Mouse (Mus musculus): ENCODE data around the gene Acot3. TPM values are rescaled to one million over a fixed set of nuclear protein-coding genes. Genes with fewer than 3 reads are reported as not detected.
"Not testable (repeated sequence)": the region's sequence is repeated elsewhere in the genome, so short reads cannot be mapped to it uniquely, and the experiment has no call there.

The Acot3 gene
- total and polyA plus RNA-seq, 2 experiments from 2014 or later: 0.42 to 1.3 TPM

DNA sequence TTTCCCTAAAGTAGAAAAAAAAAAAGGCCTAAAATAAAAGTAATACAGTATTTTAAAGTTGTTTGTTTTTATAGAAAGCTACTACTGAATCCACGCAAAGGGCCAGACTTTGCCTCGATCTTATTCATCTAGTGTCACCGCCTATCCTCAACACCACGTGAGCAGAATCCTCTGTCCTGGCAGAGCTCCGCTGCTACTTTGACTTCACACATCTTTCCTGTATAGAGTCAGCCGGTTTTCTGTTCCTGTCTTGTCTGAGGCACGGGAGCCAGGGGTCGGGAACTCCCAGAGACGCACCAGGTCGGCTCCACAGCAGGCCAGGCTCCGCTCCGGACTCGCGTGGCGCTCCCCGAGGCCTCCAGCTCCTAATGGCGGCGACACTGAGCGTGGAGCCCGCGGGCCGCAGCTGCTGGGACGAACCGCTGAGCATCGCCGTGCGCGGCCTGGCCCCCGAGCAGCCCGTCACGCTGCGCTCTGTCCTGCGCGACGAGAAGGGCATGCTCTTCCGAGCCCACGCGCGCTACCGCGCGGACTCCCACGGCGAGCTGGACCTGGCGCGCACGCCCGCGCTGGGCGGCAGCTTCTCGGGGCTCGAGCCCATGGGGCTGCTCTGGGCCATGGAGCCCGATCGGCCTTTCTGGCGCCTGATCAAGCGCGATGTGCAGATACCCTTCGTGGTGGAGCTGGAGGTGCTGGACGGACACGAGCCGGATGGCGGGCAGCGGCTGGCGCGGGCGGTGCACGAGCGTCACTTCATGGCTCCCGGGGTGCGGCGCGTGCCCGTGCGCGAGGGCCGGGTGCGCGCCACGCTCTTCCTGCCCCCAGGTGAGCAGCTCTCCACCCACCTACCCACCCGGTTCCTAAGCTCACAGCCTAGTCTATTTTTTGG lies 48.9 kb downstream of the Acot3 start, which contains the start of gene Acot6:
Acot6 (plus strand) TSS at position 51 of the 889 bp plus-strand sequence.
- H3K4me3 ChIP-seq (ENCODE audit: low read length): peak within 1 kb of the TSS; percentile 43

DNA sequence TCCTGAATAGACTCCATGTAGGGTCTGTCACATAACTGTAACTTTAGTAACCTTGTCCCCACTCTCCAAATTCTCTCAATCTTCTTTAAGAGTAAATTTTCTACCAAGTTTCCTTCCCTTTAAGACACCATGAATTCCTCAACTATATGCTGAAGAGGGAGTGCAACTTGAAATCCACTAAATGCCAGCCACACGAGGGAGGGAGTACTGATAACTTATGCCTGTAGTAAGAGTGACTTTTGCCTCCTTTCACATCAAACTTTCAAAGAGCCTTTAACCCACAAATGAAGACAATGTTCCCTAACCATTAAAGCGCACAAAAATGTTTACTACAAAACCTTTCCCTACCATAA lies 49.5 kb downstream of the Acot3 start:
- ATAC-seq (no peak), DNase-seq (ENCODE audit: low spot score) (no peak)
- H3K4me2 ChIP-seq (ENCODE audit: low read depth, low read length): peak overlapping the region; percentile 63
- H3K9ac ChIP-seq (replicated peaks; ENCODE audit: low read length): peak overlapping the region; percentile 61; the same call in 1 of the 2 replicates
- H3K36me3 ChIP-seq (ENCODE audit: insufficient read depth, low read length): no peaks in the 10 kb centered on the region
- H3K4me3 ChIP-seq (ENCODE audit: low read length): peak overlapping the region; percentile 43
- H3K4me1 ChIP-seq (ENCODE audit: insufficient read depth, low read length): no peaks in the 10 kb centered on the region
- 50% methylated on average over 2 of the region's 2 CpGs for WGBS
- H3K27me3 ChIP-seq (ENCODE audit: insufficient read depth, low read length): no peaks in the 10 kb centered on the region
- no peak for TF ChIP-seq CTCF (IDR thresholded peaks at IDR 0.05; ENCODE audit: low read depth)
- no peaks in the 10 kb centered on the region for H3K9me3 ChIP-seq (ENCODE audit: low read length)
- H3K27ac ChIP-seq: peak overlapping the region; percentile 71

More for the DNA sequence above, 48.9 kb downstream of the Acot3 start, which contains the start of gene Acot6:
- Histone ChIP-seq H3K9ac (replicated peaks; ENCODE audit: low read length) (peak within 1 kb of the TSS; percentile 61), H3K4me2 (ENCODE audit: low read depth, low read length) (peak within 1 kb of the TSS; percentile 63), H3K27ac (peak within 1 kb of the TSS; percentile 71)
- ATAC-seq (peak; percentile 87), DNase-seq (ENCODE audit: low spot score) (peak; percentile 71)
- H3K9me3 ChIP-seq (ENCODE audit: low read length); H3K4me1 ChIP-seq (ENCODE audit: insufficient read depth, low read length); H3K27me3 ChIP-seq (ENCODE audit: insufficient read depth, low read length); H3K36me3 ChIP-seq (ENCODE audit: insufficient read depth, low read length): not testable (repeated sequence)
- TF ChIP-seq CTCF (IDR thresholded peaks at IDR 0.05; ENCODE audit: low read depth): peak; percentile 6; the same call in 1 of the 2 replicates
- WGBS: under 1% methylated on average over 49 of the region's 80 CpGs

DNA sequence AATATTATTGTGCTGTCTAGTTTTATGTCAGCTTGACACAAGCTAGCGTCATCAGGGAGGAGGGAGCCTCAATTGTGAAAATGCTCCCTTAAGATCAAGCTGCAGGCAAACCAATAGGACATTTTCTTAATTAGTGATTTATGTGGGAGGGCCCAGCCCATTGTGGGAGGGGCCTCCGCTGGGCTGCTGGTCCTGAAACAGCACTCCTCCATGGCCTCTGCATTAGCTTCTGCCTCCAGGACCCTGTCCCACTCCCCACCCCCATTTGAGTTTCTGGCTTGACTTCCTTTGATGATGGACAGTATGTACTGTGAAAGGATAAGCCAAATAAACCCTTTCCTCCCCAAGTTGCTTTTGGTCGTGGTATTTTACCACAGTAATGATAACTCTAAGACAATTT lies 55.1 kb downstream of the Acot3 start:
- no peak for DNase-seq (ENCODE audit: low spot score)
- ATAC-seq: no peak
- Histone ChIP-seq H3K4me2 (ENCODE audit: low read depth, low read length) (no peak overlapping the region), H3K9me3 (ENCODE audit: low read length) (no peaks in the 10 kb centered on the region), H3K27me3 (ENCODE audit: insufficient read depth, low read length) (no peaks in the 10 kb centered on the region), H3K27ac (no peak overlapping the region), H3K36me3 (ENCODE audit: insufficient read depth, low read length) (no peaks in the 10 kb centered on the region), H3K4me1 (ENCODE audit: insufficient read depth, low read length) (no peaks in the 10 kb centered on the region), H3K4me3 (ENCODE audit: low read length) (no peak overlapping the region), H3K9ac (replicated peaks; ENCODE audit: low read length) (no peak overlapping the region)
- WGBS: 83% methylated on average over 3 of the region's 3 CpGs
- no peak for TF ChIP-seq CTCF (IDR thresholded peaks at IDR 0.05; ENCODE audit: low read depth)

DNA sequence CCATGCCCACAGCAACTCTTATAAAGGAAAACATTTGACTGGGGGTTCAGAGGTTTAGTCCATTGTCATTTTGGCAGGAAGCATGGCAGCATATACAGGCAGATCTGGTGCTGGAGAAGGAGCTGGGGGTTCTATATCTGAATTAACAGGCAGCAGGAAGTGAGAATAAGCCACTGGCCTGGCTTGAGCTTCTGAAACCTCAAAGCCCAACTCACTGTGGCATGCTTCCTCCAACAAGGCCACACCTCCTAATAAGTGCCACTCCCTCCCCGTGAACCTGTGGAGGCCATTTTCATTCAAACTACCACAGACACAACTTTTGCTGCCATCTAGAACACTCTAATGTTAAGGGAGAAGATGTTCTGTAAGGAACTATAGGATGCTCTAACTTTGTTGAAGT lies 55.7 kb downstream of the Acot3 start:
- Histone ChIP-seq H3K27ac (no peak overlapping the region), H3K4me1 (ENCODE audit: insufficient read depth, low read length) (no peaks in the 10 kb centered on the region), H3K4me2 (ENCODE audit: low read depth, low read length) (no peak overlapping the region), H3K4me3 (ENCODE audit: low read length) (no peak overlapping the region), H3K27me3 (ENCODE audit: insufficient read depth, low read length) (no peaks in the 10 kb centered on the region), H3K36me3 (ENCODE audit: insufficient read depth, low read length) (no peaks in the 10 kb centered on the region), H3K9ac (replicated peaks; ENCODE audit: low read length) (no peak overlapping the region), H3K9me3 (ENCODE audit: low read length) (no peaks in the 10 kb centered on the region)
- no peak for TF ChIP-seq CTCF (IDR thresholded peaks at IDR 0.05; ENCODE audit: low read depth)
- ATAC-seq (no peak), DNase-seq (ENCODE audit: low spot score) (no peak)
- WGBS: 79% methylated on average over 1 of the region's 1 CpGs

DNA sequence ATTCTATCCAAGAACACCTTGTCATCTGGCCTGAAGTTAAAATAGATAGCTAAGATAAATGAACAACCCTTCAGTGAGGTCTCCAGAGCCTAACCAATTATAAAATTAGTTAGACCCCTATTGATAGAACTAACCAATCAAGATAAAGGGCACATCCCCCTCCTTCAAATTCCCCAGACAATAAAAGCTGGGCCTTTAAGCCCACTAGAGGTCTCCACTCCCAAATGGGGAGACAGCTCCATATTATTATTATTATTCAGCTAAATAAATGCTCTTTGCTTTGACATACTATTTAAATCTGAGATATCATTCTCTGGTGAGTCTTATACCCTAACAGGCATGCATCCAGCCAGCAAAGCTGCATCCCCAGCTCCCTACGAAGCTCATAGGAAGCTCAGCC lies 58.0 kb downstream of the Acot3 start:
- no peak for DNase-seq (ENCODE audit: low spot score)
- 78% methylated on average over 1 of the region's 1 CpGs for WGBS

More for the DNA sequence above, 58.0 kb downstream of the Acot3 start:
- 0 out of 2 replicates have a peak, but pooled peaks cover 2% of the 10 kb centered on the region for H3K4me1 ChIP-seq (ENCODE audit: insufficient read depth, low read length)
- no peaks in the 10 kb centered on the region for H3K9me3 ChIP-seq (ENCODE audit: low read length)
- no peak overlapping the region for H3K4me3 ChIP-seq (ENCODE audit: low read length)
- no peaks in the 10 kb centered on the region for H3K27me3 ChIP-seq (ENCODE audit: insufficient read depth, low read length)
- H3K9ac ChIP-seq (replicated peaks; ENCODE audit: low read length): no peak overlapping the region
- H3K4me2 ChIP-seq (ENCODE audit: low read depth, low read length): no peak overlapping the region
- no peaks in the 10 kb centered on the region for H3K36me3 ChIP-seq (ENCODE audit: insufficient read depth, low read length)
- TF ChIP-seq CTCF (IDR thresholded peaks at IDR 0.05; ENCODE audit: low read depth): no peak
- no peak overlapping the region for H3K27ac ChIP-seq
- no peak for ATAC-seq

Other genes starting within 250 kb of the Acot3 start
- 16.7 and 17.7 TPM in 2 replicates for gene Numb, start 130.2 kb upstream of the Acot3 start, total RNA-seq (2014; rRNA removed)
- 10.7 and 12.1 TPM in 2 replicates for gene Numb, start 130.2 kb upstream of the Acot3 start, polyA plus RNA-seq (2015; fragmentation: Nextera tagmentation; extraction: Ambion mirVana)
- 28.8 and 35.2 TPM in 2 replicates for gene Riox1, start 101.5 kb upstream of the Acot3 start, total RNA-seq (2014; rRNA removed)
- gene Riox1, start 101.5 kb upstream of the Acot3 start, polyA plus RNA-seq (2015; fragmentation: Nextera tagmentation; extraction: Ambion mirVana): 8.7 and 11.3 TPM in 2 replicates
- 0.11 and 0.16 TPM in 2 replicates for gene Heatr4, start 67.3 kb upstream of the Acot3 start, total RNA-seq (2014; rRNA removed)
- gene Heatr4, start 67.3 kb upstream of the Acot3 start, polyA plus RNA-seq (2015; fragmentation: Nextera tagmentation; extraction: Ambion mirVana): not detected in 2 replicates
- gene Acot2, start 64.3 kb upstream of the Acot3 start, total RNA-seq (2014; rRNA removed): 18.6 and 29.1 TPM in 2 replicates
- gene Acot2, start 64.3 kb upstream of the Acot3 start, polyA plus RNA-seq (2015; fragmentation: Nextera tagmentation; extraction: Ambion mirVana): 31.2 and 33.9 TPM in 2 replicates
- gene Acot1, start 42.7 kb upstream of the Acot3 start, total RNA-seq (2014; rRNA removed): 177 and 178 TPM in 2 replicates
- 160 and 172 TPM in 2 replicates for gene Acot1, start 42.7 kb upstream of the Acot3 start, polyA plus RNA-seq (2015; fragmentation: Nextera tagmentation; extraction: Ambion mirVana)
- 0.14 and 1.8 TPM in 2 replicates for gene Acot4, start 13.8 kb upstream of the Acot3 start, total RNA-seq (2014; rRNA removed)
- gene Acot4, start 13.8 kb upstream of the Acot3 start, polyA plus RNA-seq (2015; fragmentation: Nextera tagmentation; extraction: Ambion mirVana): 0.68 and 1.2 TPM in 2 replicates
- gene Gm49366, start 13.2 kb upstream of the Acot3 start, total RNA-seq (2014; rRNA removed): not detected in 2 replicates
- not detected in 2 replicates for gene Gm49366, start 13.2 kb upstream of the Acot3 start, polyA plus RNA-seq (2015; fragmentation: Nextera tagmentation; extraction: Ambion mirVana)
- gene Acot5, start 17.2 kb downstream of the Acot3 start, total RNA-seq (2014; rRNA removed): 1.2 and 1.3 TPM in 2 replicates
- 1.2 and 1.5 TPM in 2 replicates for gene Acot5, start 17.2 kb downstream of the Acot3 start, polyA plus RNA-seq (2015; fragmentation: Nextera tagmentation; extraction: Ambion mirVana)
- gene Acot6, start 48.5 kb downstream of the Acot3 start, total RNA-seq (2014; rRNA removed): 6.8 and 8.6 TPM in 2 replicates
- gene Acot6, start 48.5 kb downstream of the Acot3 start, polyA plus RNA-seq (2015; fragmentation: Nextera tagmentation; extraction: Ambion mirVana): 1.6 and 1.8 TPM in 2 replicates
- gene Dnal1, start 62.2 kb downstream of the Acot3 start, total RNA-seq (2014; rRNA removed): 9.7 and 10.9 TPM in 2 replicates
- 6.8 and 9.7 TPM in 2 replicates for gene Dnal1, start 62.2 kb downstream of the Acot3 start, polyA plus RNA-seq (2015; fragmentation: Nextera tagmentation; extraction: Ambion mirVana)
- gene Pnma1, start 96.3 kb downstream of the Acot3 start, total RNA-seq (2014; rRNA removed): 2.5 and 3.8 TPM in 2 replicates
- 4.2 and 4.5 TPM in 2 replicates for gene Pnma1, start 96.3 kb downstream of the Acot3 start, polyA plus RNA-seq (2015; fragmentation: Nextera tagmentation; extraction: Ambion mirVana)
- gene Elmsan1, start 166.7 kb downstream of the Acot3 start, total RNA-seq (2014; rRNA removed): 9.3 and 11.5 TPM in 2 replicates
- 2.7 and 3.0 TPM in 2 replicates for gene Elmsan1, start 166.7 kb downstream of the Acot3 start, polyA plus RNA-seq (2015; fragmentation: Nextera tagmentation; extraction: Ambion mirVana)
- 10.2 and 13.4 TPM in 2 replicates for gene Ptgr2, start 233.1 kb downstream of the Acot3 start, total RNA-seq (2014; rRNA removed)
- 20.3 and 22.7 TPM in 2 replicates for gene Ptgr2, start 233.1 kb downstream of the Acot3 start, polyA plus RNA-seq (2015; fragmentation: Nextera tagmentation; extraction: Ambion mirVana)

Data from hindbrain, postnatal 0 days (tissue).